Mouse (Mus musculus) cerebellum, postnatal 36 days (tissue): ENCODE results near the gene Vmn1r69.

Source experiments
- DNase-seq, 2 experiments: peaks; one replicate each; pipeline ENCODE4 v3.0.0; 2021 to 2022; ENCODE audit warnings: mixed read lengths in 2 of 2

The Vmn1r69 gene

DNA sequence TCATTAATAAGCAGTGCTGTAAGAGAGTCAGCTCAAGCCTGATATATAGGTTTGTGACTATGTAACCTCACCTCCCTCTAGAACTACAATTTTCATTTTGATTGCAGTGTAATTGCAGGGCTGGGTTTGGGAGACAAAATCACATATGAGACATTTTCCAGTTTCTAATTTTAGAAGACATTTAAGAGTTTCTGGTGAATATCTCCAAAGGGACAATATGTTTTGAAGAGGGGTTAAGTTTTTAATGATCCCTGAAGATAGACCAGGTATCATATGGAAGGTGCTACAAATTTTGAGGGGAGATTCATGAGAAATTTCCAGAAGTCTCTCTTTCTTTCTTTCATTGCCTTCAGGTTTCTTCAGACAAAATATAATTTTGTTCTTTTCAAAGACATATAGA is at the start of gene Vmn1r69:
Gene Vmn1r69 (minus strand): TSS at position 101 of the 400 bp plus-strand sequence.
- no peak for DNase-seq

DNA sequence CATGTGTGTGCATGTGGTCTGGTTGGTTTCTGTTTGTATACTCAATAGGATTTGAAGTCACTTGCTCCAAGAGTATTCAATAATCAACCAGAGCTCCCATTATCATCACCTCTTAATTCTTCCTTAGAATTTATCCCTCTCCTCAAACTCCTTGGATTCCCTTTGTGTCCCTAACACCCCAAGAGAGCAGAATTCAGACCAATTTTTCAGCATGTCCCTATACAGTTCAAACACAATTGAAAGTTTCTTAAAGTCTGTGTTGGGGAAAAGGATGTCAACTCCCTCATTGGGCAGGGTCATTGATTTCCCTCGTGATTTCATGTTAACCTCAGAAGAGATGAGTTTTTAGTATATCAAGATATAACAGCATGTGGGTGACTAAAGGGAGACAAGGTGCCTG is 17.8 kb upstream of the Vmn1r69 start, which contains the start of gene Vmn1r70:
Gene Vmn1r70 (plus strand): TSS at position 301 of the 400 bp plus-strand sequence.
- no peak for DNase-seq

DNA sequence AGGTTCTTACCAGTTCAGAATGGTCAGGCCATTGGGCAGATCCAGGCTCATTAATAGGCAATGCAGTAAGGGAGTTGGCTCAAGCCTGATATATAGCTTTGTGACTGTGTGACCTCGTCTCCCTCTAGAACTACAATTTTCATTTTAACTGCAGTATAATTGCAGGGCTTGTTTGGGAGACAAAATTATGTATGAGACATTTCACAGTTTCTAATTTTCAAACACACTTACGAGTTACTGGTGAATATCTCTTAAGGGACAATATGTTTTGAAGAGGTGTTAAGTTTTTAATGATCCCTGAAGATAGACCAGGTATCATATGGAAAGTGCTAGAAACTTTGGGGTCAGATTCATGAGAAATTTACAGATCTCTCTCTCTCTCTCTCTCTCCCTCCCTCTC is 55.1 kb downstream of the Vmn1r69 start, which contains the start of gene Vmn1r68:
Gene Vmn1r68 (minus strand): TSS at position 101 of the 400 bp plus-strand sequence.
- DNase-seq: no peak
